Mouse (Mus musculus): Measurements from ENCODE around the gene Gpr108.
A peak's percentile ranks its signal among the peaks of the same experiment; 100 is the strongest.

Gpr108 gene

DNA sequence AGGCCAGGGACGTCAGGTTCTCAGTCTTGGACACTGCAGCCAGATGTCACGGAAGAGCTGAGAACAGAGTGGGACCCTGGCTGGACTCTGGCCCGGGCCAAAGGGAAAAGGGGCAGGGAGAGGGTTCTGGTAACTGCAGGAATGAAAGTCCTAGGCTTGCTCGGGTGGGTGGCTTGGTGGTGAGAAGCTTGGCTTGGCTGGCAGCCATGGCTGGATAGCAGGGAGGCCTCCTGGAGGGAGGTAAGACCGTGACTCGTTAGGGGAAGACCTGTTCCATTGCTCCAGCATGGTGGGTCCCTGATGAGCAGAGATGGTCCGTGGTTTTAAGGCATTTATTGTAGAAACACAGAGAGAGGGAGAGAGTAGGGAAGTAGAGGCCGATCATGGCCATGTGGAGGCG lies 23.1 kb upstream of the Gpr108 start:
- no peak for DNase-seq (ENCODE audit: low spot score)

DNA sequence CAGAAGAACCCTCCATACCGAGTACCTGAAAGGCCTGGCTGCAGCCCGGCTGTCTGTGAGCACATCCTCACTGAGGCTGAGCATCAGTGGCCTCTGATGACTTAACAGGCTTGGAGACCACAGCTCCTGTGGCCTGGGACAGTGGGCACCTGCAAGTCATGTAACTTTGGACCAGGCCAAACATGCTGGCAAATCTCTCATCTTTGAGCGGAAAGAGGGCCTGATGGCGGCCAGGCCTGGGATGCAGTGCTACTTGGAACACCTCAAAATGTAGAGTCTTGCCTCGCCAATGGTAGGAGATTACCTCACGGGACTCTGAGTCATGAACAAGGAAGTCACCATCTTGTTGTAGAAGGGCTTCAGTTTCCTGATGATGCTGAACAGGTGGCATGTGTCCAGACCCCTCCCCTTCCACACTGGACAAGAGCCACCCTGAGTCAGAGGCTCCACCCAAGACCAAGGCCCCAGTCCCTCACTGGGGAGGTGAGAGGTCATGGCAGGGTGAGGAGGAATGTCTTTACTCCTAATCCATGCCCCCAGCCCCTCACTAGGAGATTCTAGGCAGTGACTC lies 19.4 kb upstream of the Gpr108 start:
- DNase-seq (ENCODE audit: low spot score) = no peak

- peak; percentile 26 for DNase-seq (ENCODE audit: low spot score)
These were observed 17.0 kb upstream of the Gpr108 start for GRCm38 (mm10) chr17:57264972-57265945.

DNA sequence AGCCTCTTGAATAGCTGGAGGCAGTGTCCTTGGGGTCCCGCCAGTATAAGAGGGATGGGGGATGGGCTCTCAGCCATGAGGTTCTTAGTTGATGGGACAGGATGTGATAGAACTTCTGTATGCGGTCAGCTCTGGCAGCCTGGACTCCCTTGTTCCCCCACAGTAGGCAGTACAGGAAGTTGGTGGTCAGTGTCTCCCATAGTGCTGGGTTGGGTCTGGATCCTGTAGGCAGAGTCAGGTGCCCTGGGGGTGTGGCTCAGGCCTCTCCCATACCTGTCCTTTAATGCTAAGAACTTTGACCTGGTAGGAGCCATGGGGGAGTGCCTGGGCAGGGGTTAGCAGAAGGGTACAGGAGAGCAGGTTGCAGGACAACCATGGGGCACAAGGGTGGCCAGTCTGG lies 15.9 kb upstream of the Gpr108 start:
- DNase-seq (ENCODE audit: low spot score) = no peak

DNA sequence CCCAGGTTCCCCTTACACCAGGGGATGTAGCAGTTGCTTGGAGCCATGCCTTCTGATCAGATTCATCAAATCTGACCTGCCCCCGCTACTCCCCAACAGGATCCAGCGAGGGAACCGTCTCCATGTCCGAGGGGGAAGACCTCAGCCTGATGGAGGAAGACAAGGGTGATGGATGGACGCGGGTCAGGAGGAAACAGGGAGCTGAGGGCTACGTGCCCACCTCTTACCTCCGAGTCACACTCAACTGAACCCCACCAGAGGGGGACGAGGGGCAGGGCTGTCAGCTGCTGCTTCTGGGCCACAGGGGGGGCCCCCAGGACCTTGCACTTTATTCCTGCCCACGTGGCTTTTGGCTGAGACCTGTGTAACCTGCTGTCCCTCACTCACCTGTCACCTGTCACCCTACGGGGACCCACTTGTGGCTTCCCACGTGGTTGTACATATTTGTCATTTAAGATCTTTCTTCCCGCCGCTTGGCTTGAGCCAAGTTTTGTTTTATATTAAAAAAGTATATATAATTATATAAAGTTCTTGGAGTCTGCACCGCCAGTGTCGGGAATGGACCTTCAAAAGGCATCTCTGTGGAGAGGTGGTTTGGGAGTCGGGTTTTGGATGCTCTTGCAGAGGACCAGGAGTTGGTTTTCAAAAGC lies 14.8 kb upstream of the Gpr108 start:
- DNase-seq (ENCODE audit: low spot score) = no peak

DNA sequence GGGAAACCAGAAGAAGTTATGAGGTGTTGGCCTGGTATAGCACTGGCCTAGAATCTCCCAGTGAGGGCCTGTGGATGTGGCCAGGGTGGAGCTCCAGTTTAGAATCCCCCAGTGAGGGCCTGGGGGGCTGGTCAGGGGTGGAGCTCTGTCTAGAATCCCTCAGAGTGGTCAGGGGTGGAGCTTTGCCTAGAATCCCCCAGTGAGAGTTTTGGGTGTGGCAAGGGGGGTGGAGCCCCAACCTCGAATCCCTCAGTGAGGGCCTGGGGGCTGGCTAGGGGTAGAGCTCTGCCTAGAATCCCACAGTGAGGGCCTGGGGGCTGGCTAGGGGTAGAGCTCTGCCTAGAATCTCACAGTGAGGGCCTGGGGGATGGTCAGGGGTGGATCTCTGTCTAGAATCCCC lies 13.6 kb upstream of the Gpr108 start:
- DNase-seq (ENCODE audit: low spot score) = no peak

- DNase-seq (ENCODE audit: low spot score) = no peak
These were observed 13.0 kb upstream of the Gpr108 start for GRCm38 (mm10) chr17:57261286-57261685.

DNA sequence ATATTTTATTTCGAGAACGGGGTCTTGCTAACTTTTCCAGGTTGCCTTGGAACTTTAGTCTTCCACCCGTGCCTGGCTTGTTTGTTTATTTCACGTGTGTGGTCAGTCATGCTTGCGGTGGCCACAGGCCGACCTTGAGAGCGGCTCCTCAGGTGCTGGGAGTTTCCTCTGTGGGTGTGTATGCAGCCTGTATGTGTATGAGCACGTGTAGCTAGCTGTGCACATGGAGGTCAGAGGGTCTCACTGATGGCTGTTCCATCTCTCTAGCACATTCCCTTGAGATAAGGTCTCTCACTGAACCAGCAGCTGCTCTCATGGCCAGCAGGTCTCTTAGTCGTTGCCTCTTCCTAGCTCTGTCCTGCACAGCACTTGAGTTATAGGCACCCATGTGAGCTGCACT lies 12.1 kb upstream of the Gpr108 start:
- no peak for DNase-seq (ENCODE audit: low spot score)

DNA sequence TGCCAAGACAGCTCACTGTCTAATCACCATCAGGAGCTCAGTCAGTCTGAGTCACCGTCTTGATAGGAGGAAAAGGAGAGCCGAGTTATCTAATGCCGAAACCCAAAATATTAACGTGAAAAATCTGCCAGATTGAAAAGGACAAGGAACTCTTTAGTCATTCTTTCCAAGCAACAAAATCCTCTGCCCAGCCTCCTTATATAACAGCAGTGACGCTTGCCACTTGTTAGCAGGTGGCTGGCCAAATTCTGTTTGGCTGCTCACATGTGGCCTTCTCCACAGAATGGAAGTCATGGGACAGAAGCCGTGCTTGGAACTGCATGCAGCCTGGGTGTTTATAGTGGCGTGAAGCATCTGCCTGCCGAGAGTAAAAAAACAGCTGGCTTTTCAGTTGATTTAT lies 11.5 kb upstream of the Gpr108 start:
- no peak for DNase-seq (ENCODE audit: low spot score)

- DNase-seq (ENCODE audit: low spot score) = no peak
These were observed 9.9 kb upstream of the Gpr108 start for GRCm38 (mm10) chr17:57258191-57258590.

DNA sequence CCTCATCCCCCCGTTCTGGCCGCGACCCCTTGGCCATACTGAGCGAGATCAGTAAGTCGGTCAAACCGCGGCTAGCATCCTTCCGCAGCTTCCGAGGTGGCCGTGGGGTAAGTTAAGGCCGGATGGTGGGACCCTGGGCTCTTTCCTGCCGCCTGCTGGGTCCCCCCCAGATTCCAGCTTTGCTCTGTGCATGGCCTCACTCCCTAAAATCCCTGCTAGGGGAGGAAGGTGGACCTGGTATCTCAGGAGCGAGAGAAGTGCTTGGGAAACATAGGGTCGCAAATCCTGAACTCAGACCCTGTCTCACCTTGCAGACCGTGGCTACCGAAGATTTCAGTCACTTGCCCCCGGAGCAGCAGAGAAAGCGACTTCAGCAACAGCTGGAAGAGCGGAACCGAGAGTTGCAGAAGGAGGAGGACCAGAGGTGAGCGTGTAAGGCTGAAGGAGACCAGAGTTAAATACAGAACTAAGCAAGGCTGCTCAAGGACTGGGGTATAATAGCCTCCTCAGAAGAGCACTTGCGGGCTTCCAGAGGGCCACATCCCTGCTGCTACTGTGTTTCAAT lies 8.8 kb upstream of the Gpr108 start:
- no peak for DNase-seq (ENCODE audit: low spot score)

DNA sequence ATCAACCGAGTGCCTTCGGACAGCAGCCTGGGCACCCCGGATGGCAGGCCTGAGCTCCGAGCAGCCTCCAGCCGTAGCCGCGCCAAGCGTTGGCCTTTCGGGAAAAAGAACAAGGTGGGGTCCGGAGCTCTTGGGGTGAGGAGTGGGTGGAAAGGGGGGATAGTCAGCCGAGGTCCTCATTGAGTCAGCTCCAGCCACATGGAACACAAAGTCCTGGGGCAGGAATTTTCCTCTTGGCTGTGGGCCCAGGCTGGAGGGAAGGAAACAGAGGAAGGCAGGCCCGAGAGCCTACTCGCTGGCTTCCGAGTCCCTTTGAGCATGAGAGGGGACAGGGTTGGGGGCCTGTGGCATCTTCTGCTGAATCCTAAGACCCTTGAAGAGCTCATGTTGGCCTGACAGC lies 7.1 kb upstream of the Gpr108 start:
- DNase-seq (ENCODE audit: low spot score) = no peak

GRCm38 (mm10) chr17:57253306-57253705 lies 5.1 kb upstream of the Gpr108 start:
- no peak for DNase-seq (ENCODE audit: low spot score)

DNA sequence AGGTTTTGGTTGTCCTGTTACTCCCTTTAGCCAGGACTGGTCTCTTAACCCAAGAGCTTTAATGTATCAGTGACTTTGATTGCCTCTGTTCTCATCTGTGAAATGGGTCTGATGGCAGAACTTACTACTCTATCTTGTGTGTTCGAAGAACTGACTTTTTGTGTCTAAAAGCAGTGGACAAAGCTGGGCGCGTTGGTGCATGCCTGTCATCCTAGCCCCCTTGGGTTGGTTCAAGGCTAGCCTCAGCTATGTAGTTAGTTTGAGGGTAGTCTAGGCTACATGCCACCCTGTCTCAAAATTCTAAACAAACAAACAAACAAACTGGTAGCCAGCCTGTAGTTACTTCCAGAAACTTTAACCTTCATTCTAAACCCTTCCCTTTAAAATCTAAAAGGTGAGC lies 3.2 kb upstream of the Gpr108 start:
- no peak for DNase-seq (ENCODE audit: low spot score)

- DNase-seq (ENCODE audit: low spot score) = peak; percentile 28
These were observed 2.4 kb upstream of the Gpr108 start for GRCm38 (mm10) chr17:57250461-57251160.

DNA sequence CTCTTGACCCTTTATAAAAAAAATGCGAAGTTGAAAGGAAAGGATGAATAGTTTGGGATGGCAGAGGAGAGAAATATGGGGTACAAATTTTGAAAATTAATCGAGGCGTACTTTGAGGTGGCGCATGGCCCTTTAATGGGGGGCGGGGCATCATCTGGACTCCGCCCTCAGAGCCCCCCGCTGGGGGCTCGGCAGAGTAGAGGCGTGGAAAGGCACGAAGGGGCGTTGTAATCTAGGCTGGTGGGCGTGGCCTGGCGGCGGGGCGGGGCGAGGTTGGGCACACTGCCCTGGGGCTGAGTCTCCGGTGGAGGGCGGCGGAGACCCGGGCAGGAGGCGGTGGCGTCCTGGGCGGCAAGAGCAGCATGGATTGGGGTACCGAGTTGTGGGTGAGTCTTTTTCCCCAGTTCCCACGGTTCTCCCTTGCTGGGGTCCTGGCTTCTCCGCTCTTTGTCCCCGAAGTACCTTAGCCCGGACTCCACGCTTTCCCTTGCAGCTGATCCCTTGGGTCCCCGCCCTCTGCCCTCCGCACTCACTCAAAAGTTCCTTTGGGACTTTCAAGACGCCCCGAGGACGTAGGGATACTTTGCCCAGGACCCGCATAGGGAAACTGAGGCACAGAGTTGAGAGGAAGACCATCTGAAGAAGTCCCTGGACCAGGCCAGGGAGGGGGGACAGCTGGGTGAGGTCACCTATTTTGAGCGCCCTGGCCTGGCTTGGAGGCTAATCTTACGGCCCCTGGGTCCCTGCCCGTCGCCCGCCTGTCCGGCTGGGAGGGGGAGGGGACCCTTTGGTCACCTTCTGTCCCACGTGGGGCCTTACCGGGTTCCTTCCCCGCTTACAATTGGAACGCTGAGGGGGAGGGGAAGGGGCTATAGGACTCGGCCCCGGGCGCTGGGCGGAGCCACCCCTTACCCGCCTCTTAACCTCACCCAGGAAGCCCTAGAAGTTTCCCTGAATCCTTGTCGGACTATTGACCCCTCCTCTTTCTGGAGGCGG lies 1.2 kb upstream of the Gpr108 start, which contains the start of gene Trip10:
Trip10 (plus strand) TSS at position 270 of the 996 bp plus-strand sequence.
- DNase-seq (ENCODE audit: low spot score) = peak; percentile 95

DNA sequence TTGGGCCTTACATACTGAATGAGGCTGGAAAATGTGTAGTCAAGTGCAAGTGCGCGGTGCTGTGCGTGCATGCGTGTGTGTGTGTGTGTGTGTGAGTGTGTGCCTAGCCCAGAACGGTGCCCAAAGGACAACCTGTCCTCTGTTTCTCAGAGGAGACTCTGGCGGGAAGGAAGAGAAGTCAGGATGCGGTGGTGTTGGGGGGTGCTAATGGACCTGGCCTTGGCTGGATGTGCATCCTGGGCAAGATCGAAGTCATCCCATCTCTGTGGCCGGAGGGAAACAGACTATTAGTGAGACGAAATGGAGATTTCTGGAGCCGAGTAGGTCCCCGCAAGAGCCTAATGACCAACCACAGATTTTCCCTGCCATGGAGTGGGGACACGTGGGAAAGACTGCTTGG lies 525 bp upstream of the Gpr108 start:
- no peak for DNase-seq (ENCODE audit: low spot score)

- peak; percentile 99 for DNase-seq (ENCODE audit: low spot score)
These were observed 649 bp downstream of the Gpr108 start for GRCm38 (mm10) chr17:57247393-57248200.

GRCm38 (mm10) chr17:57246663-57247392 lies 1.4 kb downstream of the Gpr108 start:
- peak; percentile 89 for DNase-seq (ENCODE audit: low spot score)
